Mouse (Mus musculus) brain, embryonic 14.5 days (tissue): ENCODE data around the gene Lrrc17.

Source experiments
- CTCF ChIP-seq: fragments of 200-500 bp; IDR thresholded peaks from 2 replicates; pipeline ENCODE4 v1.5.1; 2012; ENCODE audit warnings: inconsistent platforms, mild to moderate bottlenecking, moderate library complexity, borderline replicate concordance; ENCODE audit not compliant: insufficient read depth, insufficient read length; ENCODE audit errors: extremely low read depth
- POLR2A ChIP-seq: fragments of 200-500 bp; IDR thresholded peaks from 2 replicates; pipeline ENCODE4 v1.6.1; 2012; ENCODE audit warnings: mild to moderate bottlenecking, inconsistent platforms, borderline replicate concordance; ENCODE audit not compliant: poor library complexity, insufficient read depth, insufficient read length, severe bottlenecking; ENCODE audit errors: extremely low read depth

- TF ChIP-seq POLR2A (no peak), CTCF (no peak)
Measured at GRCm38 (mm10) chr5:21527488-21527911, 15.9 kb upstream of the Lrrc17 start.
